Mouse (Mus musculus): Measurements from ENCODE around the gene Ints1. TPM values are rescaled to one million over a fixed set of nuclear protein-coding genes. Genes with fewer than 3 reads are reported as not detected.

Ints1 gene
- polyA plus RNA-seq, 1 experiment from 2014 or later = 21.2 TPM

GRCm38 (mm10) chr5:139718540-139718939 lies 56.9 kb downstream of the Ints1 start:
- H3K9ac ChIP-seq (replicated peaks; ENCODE audit: low read length) = no peak overlapping the region
- DNase-seq (ENCODE audit: low spot score) (no peak), ATAC-seq (replicated peaks; ENCODE audit: insufficient number of reproducible peaks, low FRiP score, low TSS enrichment, low read depth) (no peak)
- no peak overlapping the region for H3K4me2 ChIP-seq (ENCODE audit: low read depth, low read length)
- peaks cover 2% of the 10 kb centered on the region; the same call in 1 of the 2 replicates for H3K36me3 ChIP-seq (replicated peaks; ENCODE audit: control insufficient read depth, insufficient read depth, low read depth, low read length)
- H3K4me1 ChIP-seq (ENCODE audit: control insufficient read depth, insufficient read depth, low read length) = no peaks in the 10 kb centered on the region
- H3K4me3 ChIP-seq (ENCODE audit: low read depth, low read length) = no peak overlapping the region
- H3K27ac ChIP-seq (replicated peaks; ENCODE audit: low read depth, low read length) = no peak overlapping the region; the same call in 1 of the 2 replicates
- H3K9me3 ChIP-seq (replicated peaks; ENCODE audit: control insufficient read depth, low read length) = no peaks in the 10 kb centered on the region
- no peaks in the 10 kb centered on the region for H3K27me3 ChIP-seq (ENCODE audit: control insufficient read depth, insufficient read depth, low read length)
- 70% methylated on average over 6 of the region's 6 CpGs for WGBS

- Histone ChIP-seq H3K9ac (replicated peaks; ENCODE audit: low read length) (no peak overlapping the region), H3K4me3 (ENCODE audit: low read depth, low read length) (no peak overlapping the region), H3K4me2 (ENCODE audit: low read depth, low read length) (no peak overlapping the region), H3K27me3 (ENCODE audit: control insufficient read depth, insufficient read depth, low read length) (no peaks in the 10 kb centered on the region), H3K27ac (replicated peaks; ENCODE audit: low read depth, low read length) (no peak overlapping the region), H3K4me1 (ENCODE audit: control insufficient read depth, insufficient read depth, low read length) (no peaks in the 10 kb centered on the region), H3K36me3 (replicated peaks; ENCODE audit: control insufficient read depth, insufficient read depth, low read depth, low read length) (peaks cover 2% of the 10 kb centered on the region; the same call in 1 of the 2 replicates), H3K9me3 (replicated peaks; ENCODE audit: control insufficient read depth, low read length) (no peaks in the 10 kb centered on the region)
- DNase-seq (ENCODE audit: low spot score) (peak; percentile 69), ATAC-seq (replicated peaks; ENCODE audit: insufficient number of reproducible peaks, low FRiP score, low TSS enrichment, low read depth) (0 out of 2 replicates have a peak, but pooled peaks have one; percentile 24)
- 90% methylated on average over 2 of the region's 2 CpGs for WGBS
Measured at GRCm38 (mm10) chr5:139717723-139718122, 57.8 kb downstream of the Ints1 start.

- DNase-seq (ENCODE audit: low spot score) (no peak), ATAC-seq (replicated peaks; ENCODE audit: insufficient number of reproducible peaks, low FRiP score, low TSS enrichment, low read depth) (no peak)
- no peak overlapping the region for H3K4me3 ChIP-seq (ENCODE audit: low read depth, low read length)
- 93% methylated on average over 10 of the region's 10 CpGs for WGBS
- no peaks in the 10 kb centered on the region for H3K4me1 ChIP-seq (ENCODE audit: control insufficient read depth, insufficient read depth, low read length)
- H3K9me3 ChIP-seq (replicated peaks; ENCODE audit: control insufficient read depth, low read length) = no peaks in the 10 kb centered on the region
- no peak overlapping the region for H3K4me2 ChIP-seq (ENCODE audit: low read depth, low read length)
- H3K27me3 ChIP-seq (ENCODE audit: control insufficient read depth, insufficient read depth, low read length) = no peaks in the 10 kb centered on the region
- H3K9ac ChIP-seq (replicated peaks; ENCODE audit: low read length) = no peak overlapping the region
- no peak overlapping the region for H3K27ac ChIP-seq (replicated peaks; ENCODE audit: low read depth, low read length)
- peaks cover 3% of the 10 kb centered on the region; the same call in 1 of the 2 replicates for H3K36me3 ChIP-seq (replicated peaks; ENCODE audit: control insufficient read depth, insufficient read depth, low read depth, low read length)
Measured at GRCm38 (mm10) chr5:139706496-139706895, 69.0 kb downstream of the Ints1 start.

GRCm38 (mm10) chr5:139702905-139703304 lies 72.6 kb downstream of the Ints1 start:
- Histone ChIP-seq H3K4me3 (ENCODE audit: low read depth, low read length) (no peak overlapping the region), H3K4me1 (ENCODE audit: control insufficient read depth, insufficient read depth, low read length) (no peaks in the 10 kb centered on the region), H3K27me3 (ENCODE audit: control insufficient read depth, insufficient read depth, low read length) (no peaks in the 10 kb centered on the region), H3K9ac (replicated peaks; ENCODE audit: low read length) (no peak overlapping the region), H3K36me3 (replicated peaks; ENCODE audit: control insufficient read depth, insufficient read depth, low read depth, low read length) (0 out of 2 replicates have a peak, but pooled peaks cover 3% of the 10 kb centered on the region), H3K9me3 (replicated peaks; ENCODE audit: control insufficient read depth, low read length) (no peaks in the 10 kb centered on the region), H3K4me2 (ENCODE audit: low read depth, low read length) (no peak overlapping the region), H3K27ac (replicated peaks; ENCODE audit: low read depth, low read length) (no peak overlapping the region)
- DNase-seq (ENCODE audit: low spot score) (peak; percentile 42), ATAC-seq (replicated peaks; ENCODE audit: insufficient number of reproducible peaks, low FRiP score, low TSS enrichment, low read depth) (no peak)
- 53% methylated on average over 2 of the region's 2 CpGs for WGBS

GRCm38 (mm10) chr5:139702236-139702635 lies 73.2 kb downstream of the Ints1 start:
- Histone ChIP-seq H3K4me3 (ENCODE audit: low read depth, low read length) (no peak overlapping the region), H3K36me3 (replicated peaks; ENCODE audit: control insufficient read depth, insufficient read depth, low read depth, low read length) (0 out of 2 replicates have a peak, but pooled peaks cover 3% of the 10 kb centered on the region), H3K4me2 (ENCODE audit: low read depth, low read length) (no peak overlapping the region), H3K9me3 (replicated peaks; ENCODE audit: control insufficient read depth, low read length) (no peaks in the 10 kb centered on the region), H3K27ac (replicated peaks; ENCODE audit: low read depth, low read length) (no peak overlapping the region), H3K27me3 (ENCODE audit: control insufficient read depth, insufficient read depth, low read length) (no peaks in the 10 kb centered on the region), H3K4me1 (ENCODE audit: control insufficient read depth, insufficient read depth, low read length) (no peaks in the 10 kb centered on the region), H3K9ac (replicated peaks; ENCODE audit: low read length) (no peak overlapping the region)
- 81% methylated on average over 10 of the region's 10 CpGs for WGBS
- DNase-seq (ENCODE audit: low spot score) (no peak), ATAC-seq (replicated peaks; ENCODE audit: insufficient number of reproducible peaks, low FRiP score, low TSS enrichment, low read depth) (no peak)

Small RNA genes within 50 kb of the gene (microRNA-seq; reads per million reads assigned to microRNA genes)
- gene Mir7037 (ENCODE audit: borderline number of aligned reads) = not detected

Other genes with a start within 250 kb of the Ints1 start
- gene Uncx, start 232.2 kb downstream of the Ints1 start, polyA plus RNA-seq (2014; fragmentation: Nextera tagmentation; extraction: Ambion mirVana) = 3.0 and 5.9 TPM in 2 replicates
- 5.7 and 6.4 TPM in 2 replicates for gene Micall2, start 39.3 kb downstream of the Ints1 start, polyA plus RNA-seq (2014; fragmentation: Nextera tagmentation; extraction: Ambion mirVana)
- 3.4 and 4.2 TPM in 2 replicates for gene Mafk, start 15.8 kb upstream of the Ints1 start, polyA plus RNA-seq (2014; fragmentation: Nextera tagmentation; extraction: Ambion mirVana)
- 1.3 and 2.3 TPM in 2 replicates for gene Tmem184a, start 44.2 kb upstream of the Ints1 start, polyA plus RNA-seq (2014; fragmentation: Nextera tagmentation; extraction: Ambion mirVana)
- 1.5 TPM in 1 of 2 replicates, not detected in the other for gene Gm26938, start 50.7 kb upstream of the Ints1 start, polyA plus RNA-seq (2014; fragmentation: Nextera tagmentation; extraction: Ambion mirVana)
- 67.8 and 73.9 TPM in 2 replicates for gene Psmg3, start 51.2 kb upstream of the Ints1 start, polyA plus RNA-seq (2014; fragmentation: Nextera tagmentation; extraction: Ambion mirVana)
- gene Elfn1, start 132.3 kb upstream of the Ints1 start, polyA plus RNA-seq (2014; fragmentation: Nextera tagmentation; extraction: Ambion mirVana) = 0.27 and 0.28 TPM in 2 replicates